Mouse (Mus musculus): ENCODE measurements around the gene Mrpl23.

Mrpl23 gene

DNA sequence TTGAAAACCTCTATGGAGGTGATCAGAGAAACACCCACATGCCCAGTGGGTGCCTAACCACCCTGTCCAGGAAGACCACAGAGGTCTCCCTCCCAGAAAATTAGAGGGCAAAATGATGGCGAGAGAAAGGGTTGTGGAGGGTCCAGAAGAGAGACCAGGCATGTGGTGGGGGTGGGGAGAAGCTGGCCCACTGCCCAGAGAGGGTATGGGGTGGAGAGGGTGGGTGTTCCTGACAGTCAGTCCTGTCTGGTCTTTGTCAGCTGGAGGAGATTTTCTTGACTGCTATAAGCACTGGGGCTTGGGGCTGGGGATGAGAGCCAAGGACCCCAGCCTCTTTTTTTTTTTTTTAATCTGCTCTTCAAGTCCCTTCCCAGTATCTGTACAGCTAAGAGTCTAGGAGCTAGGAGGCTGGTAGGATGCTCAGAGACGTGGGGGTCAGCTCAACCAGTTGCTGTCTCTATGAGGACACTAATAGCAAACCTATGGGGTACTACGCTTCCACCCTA is 41.7 kb downstream of the Mrpl23 start:
- no peak for DNase-seq (ENCODE audit: low spot score in 2 of 2)

- no peak for DNase-seq (ENCODE audit: low spot score in 2 of 2)
These were observed 42.4 kb downstream of the Mrpl23 start for GRCm38 (mm10) chr7:142574826-142575351.

DNA sequence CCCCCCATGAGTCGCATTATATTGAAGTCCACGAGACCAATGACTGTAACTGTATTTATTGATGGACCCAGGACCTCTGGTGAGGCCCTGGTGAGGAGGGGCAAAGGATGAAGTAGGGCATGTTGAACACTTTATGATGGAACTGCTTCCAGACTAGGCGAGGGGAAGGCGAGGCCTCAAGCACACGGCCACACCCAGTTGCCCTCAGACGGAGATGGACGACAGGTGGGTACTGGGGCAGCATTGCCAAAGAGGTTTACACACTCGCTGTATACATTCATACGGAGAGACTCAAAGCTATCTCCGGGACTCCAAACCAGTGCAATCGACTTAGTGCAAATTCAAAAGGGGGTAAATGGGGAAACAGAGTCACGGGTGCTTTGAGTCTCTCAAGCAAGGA is 43.0 kb downstream of the Mrpl23 start:
- no peak for DNase-seq (ENCODE audit: low spot score in 2 of 2)

DNA sequence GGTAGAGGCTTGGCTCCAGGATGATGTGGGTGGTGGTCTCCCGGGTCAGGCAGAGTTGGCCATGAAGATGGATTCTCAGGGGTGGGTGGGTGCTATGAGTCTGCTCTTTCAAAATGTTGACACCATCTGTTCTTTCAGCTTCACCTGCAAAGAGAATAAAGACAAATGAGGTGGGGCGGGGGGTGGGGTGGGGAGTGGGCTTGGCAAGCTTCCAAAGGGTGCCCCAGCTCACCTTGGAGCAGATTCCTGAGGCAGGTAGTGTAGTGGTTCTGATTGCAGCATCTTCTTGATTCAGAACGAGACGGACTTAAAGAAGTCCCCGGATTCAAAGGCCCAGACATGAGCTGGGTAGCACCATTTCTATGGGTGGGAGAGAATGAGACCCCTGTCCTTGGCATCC is 43.5 kb downstream of the Mrpl23 start:
- DNase-seq (ENCODE audit: low spot score in 2 of 2) = no peak

- DNase-seq (ENCODE audit: low spot score in 2 of 2) = no peak
These were observed 44.2 kb downstream of the Mrpl23 start for GRCm38 (mm10) chr7:142576472-142577326.

- no peak for DNase-seq (ENCODE audit: low spot score in 2 of 2)
These were observed 45.4 kb downstream of the Mrpl23 start for GRCm38 (mm10) chr7:142577806-142578423.

GRCm38 (mm10) chr7:142579069-142579468 is 46.6 kb downstream of the Mrpl23 start:
- no peak for DNase-seq (ENCODE audit: low spot score in 2 of 2)

GRCm38 (mm10) chr7:142580121-142580879 is 47.8 kb downstream of the Mrpl23 start:
- peak in 1 of 2 experiments; percentile 30 for DNase-seq (ENCODE audit: low spot score in 2 of 2)

- no peak for DNase-seq (ENCODE audit: low spot score in 2 of 2)
These were observed 48.7 kb downstream of the Mrpl23 start for GRCm38 (mm10) chr7:142581186-142581585.

- peak in 1 of 2 experiments; percentile 31 for DNase-seq (ENCODE audit: low spot score in 2 of 2)
These were observed 49.3 kb downstream of the Mrpl23 start for GRCm38 (mm10) chr7:142581656-142582228.

DNA sequence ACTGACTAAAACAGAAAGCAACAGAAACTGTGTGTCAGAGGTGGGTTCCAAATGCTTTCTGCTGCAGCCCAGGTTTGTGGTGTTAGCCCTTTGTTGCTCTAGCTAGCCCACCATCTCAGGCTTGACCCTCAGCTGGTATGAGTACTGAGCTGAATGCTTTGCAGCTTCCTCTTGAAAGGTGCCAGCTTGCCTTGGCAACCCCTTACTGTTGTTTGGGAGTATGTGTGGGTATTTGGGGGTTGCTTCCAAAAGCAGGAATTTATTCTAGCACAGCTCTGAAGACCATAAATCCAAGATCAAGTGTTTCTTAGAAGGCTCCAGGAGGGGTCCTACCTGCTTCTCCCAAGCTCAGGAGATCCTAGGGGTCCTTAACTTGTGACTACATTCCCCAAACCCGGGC is 52.4 kb downstream of the Mrpl23 start:
- no peak for DNase-seq (ENCODE audit: low spot score in 2 of 2)

- no peak for DNase-seq (ENCODE audit: low spot score in 2 of 2)
These were observed 53.4 kb downstream of the Mrpl23 start for GRCm38 (mm10) chr7:142585890-142586289.

GRCm38 (mm10) chr7:142588282-142588941 is 55.9 kb downstream of the Mrpl23 start:
- no peak for DNase-seq (ENCODE audit: low spot score in 2 of 2)
